Mouse (Mus musculus) neural tube, embryonic 12.5 days (tissue): ENCODE data around the gene Lypd6. TPM values are rescaled to one million over a fixed set of nuclear protein-coding genes. Genes with fewer than 3 reads are reported as not detected.

Experiments used
- ATAC-seq: fragments of 200-750 bp; cut with Nextera tagmentation; 2 replicates; pipeline ENCODE4 v1.8.0; 2017; ENCODE audit warnings: low read depth, mild to moderate bottlenecking, moderate TSS enrichment, moderate library complexity; ENCODE audit not compliant: low FRiP score
- H3K27ac ChIP-seq: fragments of 300-500 bp; sonication (generic); 2 replicates; pipeline ENCODE4 v1.5.1; 2016
- H3K27me3 ChIP-seq: fragments of 300-500 bp; sonication (generic); replicated peaks from 2 replicates; pipeline ENCODE4 v1.6.1; 2016; ENCODE audit warnings: mild to moderate bottlenecking
- H3K36me3 ChIP-seq: fragments of 300-500 bp; sonication (generic); 2 replicates; pipeline ENCODE4 v1.6.1; 2016; ENCODE audit warnings: mild to moderate bottlenecking
- H3K4me1 ChIP-seq: fragments of 300-500 bp; sonication (generic); 2 replicates; pipeline ENCODE4 v1.6.1; 2016
- H3K4me2 ChIP-seq: fragments of 300-500 bp; sonication (generic); replicated peaks from 2 replicates; pipeline ENCODE4 v1.6.1; 2016; ENCODE audit warnings: mild to moderate bottlenecking
- H3K4me3 ChIP-seq: fragments of 300-500 bp; sonication (generic); 2 replicates; pipeline ENCODE4 v1.5.1; 2016
- H3K9ac ChIP-seq: fragments of 300-500 bp; sonication (generic); 2 replicates; pipeline ENCODE4 v1.6.1; 2016; ENCODE audit warnings: mild to moderate bottlenecking
- H3K9me3 ChIP-seq: fragments of 300-500 bp; sonication (generic); 2 replicates; pipeline ENCODE4 v1.6.1; 2016; ENCODE audit warnings: mild to moderate bottlenecking
- WGBS: fragments of 180-500 bp; shearing (Covaris S2); methylation state at CpG from one replicate; pipeline ENCODE4 v1.1.7; 2016; 5-methylcytosine and 5-hydroxymethylcytosine counted together
- polyA plus RNA-seq: library from polyadenylated mRNA; unstranded; fragments of >200 nt; fragmentation: Nextera tagmentation; extraction: Ambion mirVana; gene quantifications from 2 replicates; pipeline ENCODE4 v1.2.1, GENCODE M21; 2016

Gene Lypd6
- polyA plus RNA-seq, 1 experiment from 2014 or later: 4.3 TPM

- H3K9me3 ChIP-seq: no peaks in the 10 kb centered on the region
- H3K9ac ChIP-seq: no peak overlapping the region
- no peak overlapping the region for H3K27ac ChIP-seq
- 87% methylated on average over 4 of the region's 4 CpGs for WGBS
- no peak overlapping the region for H3K4me3 ChIP-seq
- H3K36me3 ChIP-seq: no peaks in the 10 kb centered on the region
- no peak for ATAC-seq
- H3K27me3 ChIP-seq: no peaks in the 10 kb centered on the region
- no peak overlapping the region for H3K4me2 ChIP-seq
- H3K4me1 ChIP-seq: peaks cover 3% of the 10 kb centered on the region; the same call in 1 of the 2 replicates
These were observed 5.9 kb downstream of the Lypd6 start for GRCm38 (mm10) chr2:50072158-50072557.

- no peaks in the 10 kb centered on the region for H3K4me1 ChIP-seq
- H3K27me3 ChIP-seq: no peaks in the 10 kb centered on the region
- no peaks in the 10 kb centered on the region for H3K36me3 ChIP-seq
- no peak overlapping the region for H3K4me3 ChIP-seq
- no peak for ATAC-seq
- H3K4me2 ChIP-seq: no peak overlapping the region
- H3K9ac ChIP-seq: no peak overlapping the region
- H3K27ac ChIP-seq: no peak overlapping the region
- H3K9me3 ChIP-seq: no peaks in the 10 kb centered on the region
- WGBS: 71% methylated on average over 3 of the region's 3 CpGs
These were observed 18.5 kb downstream of the Lypd6 start for GRCm38 (mm10) chr2:50084746-50085145.

- no peak overlapping the region for H3K4me2 ChIP-seq
- no peak overlapping the region for H3K27ac ChIP-seq
- no peak for ATAC-seq
- no peak overlapping the region for H3K4me3 ChIP-seq
- no peaks in the 10 kb centered on the region for H3K27me3 ChIP-seq
- H3K36me3 ChIP-seq: no peaks in the 10 kb centered on the region
- no peaks in the 10 kb centered on the region for H3K9me3 ChIP-seq
- no peaks in the 10 kb centered on the region for H3K4me1 ChIP-seq
- WGBS: 75% methylated on average over 3 of the region's 3 CpGs
- no peak overlapping the region for H3K9ac ChIP-seq
These were observed 21.5 kb downstream of the Lypd6 start for GRCm38 (mm10) chr2:50087761-50088160.

GRCm38 (mm10) chr2:50096336-50096735 lies 30.1 kb downstream of the Lypd6 start:
- WGBS: 84% methylated on average over 3 of the region's 3 CpGs
- Histone ChIP-seq H3K4me2 (no peak overlapping the region), H3K9ac (no peak overlapping the region), H3K4me3 (no peak overlapping the region), H3K9me3 (no peaks in the 10 kb centered on the region), H3K27ac (no peak overlapping the region), H3K4me1 (peaks cover 16% of the 10 kb centered on the region), H3K36me3 (no peaks in the 10 kb centered on the region), H3K27me3 (no peaks in the 10 kb centered on the region)
- ATAC-seq: no peak

GRCm38 (mm10) chr2:50100364-50101151 lies 34.3 kb downstream of the Lypd6 start:
- Histone ChIP-seq H3K4me2 (peak overlapping the region; percentile 14; the same call in 1 of the 2 replicates), H3K4me3 (no peak overlapping the region), H3K4me1 (peaks cover 18% of the 10 kb centered on the region), H3K9me3 (no peaks in the 10 kb centered on the region), H3K36me3 (no peaks in the 10 kb centered on the region), H3K27me3 (no peaks in the 10 kb centered on the region), H3K9ac (no peak overlapping the region), H3K27ac (no peak overlapping the region)
- ATAC-seq: peak; percentile 75
- WGBS: 9% methylated on average over 9 of the region's 9 CpGs

GRCm38 (mm10) chr2:50101152-50101450 lies 34.9 kb downstream of the Lypd6 start:
- peak; percentile 21; the same call in 1 of the 2 replicates for ATAC-seq
- no peak overlapping the region for H3K27ac ChIP-seq

GRCm38 (mm10) chr2:50103850-50104503 lies 37.7 kb downstream of the Lypd6 start:
- Histone ChIP-seq H3K9ac (no peak overlapping the region), H3K4me3 (no peak overlapping the region), H3K36me3 (no peaks in the 10 kb centered on the region), H3K4me2 (no peak overlapping the region), H3K4me1 (peaks cover 15% of the 10 kb centered on the region), H3K9me3 (no peaks in the 10 kb centered on the region), H3K27ac (no peak overlapping the region), H3K27me3 (no peaks in the 10 kb centered on the region)
- no peak for ATAC-seq
- WGBS: 70% methylated on average over 7 of the region's 7 CpGs

More at GRCm38 (mm10) chr2:50101152-50101450, 34.9 kb downstream of the Lypd6 start:
- H3K9ac ChIP-seq: no peak overlapping the region
- peak overlapping the region; percentile 14; the same call in 1 of the 2 replicates for H3K4me2 ChIP-seq
- peaks cover 18% of the 10 kb centered on the region for H3K4me1 ChIP-seq
- no peak overlapping the region for H3K4me3 ChIP-seq
- H3K9me3 ChIP-seq: no peaks in the 10 kb centered on the region
- no peaks in the 10 kb centered on the region for H3K36me3 ChIP-seq
- 82% methylated on average over 1 of the region's 1 CpGs for WGBS
- no peaks in the 10 kb centered on the region for H3K27me3 ChIP-seq

GRCm38 (mm10) chr2:50105590-50105989 lies 39.4 kb downstream of the Lypd6 start:
- Histone ChIP-seq H3K9ac (no peak overlapping the region), H3K4me2 (no peak overlapping the region), H3K9me3 (no peaks in the 10 kb centered on the region), H3K4me3 (no peak overlapping the region), H3K4me1 (peaks cover 17% of the 10 kb centered on the region), H3K36me3 (no peaks in the 10 kb centered on the region), H3K27ac (no peak overlapping the region), H3K27me3 (no peaks in the 10 kb centered on the region)
- ATAC-seq: no peak
- WGBS: 78% methylated on average over 3 of the region's 3 CpGs

- no peak overlapping the region for H3K4me2 ChIP-seq
- H3K9ac ChIP-seq: no peak overlapping the region
- peaks cover 16% of the 10 kb centered on the region for H3K4me1 ChIP-seq
- H3K27ac ChIP-seq: no peak overlapping the region
- no peak for ATAC-seq
- H3K27me3 ChIP-seq: no peaks in the 10 kb centered on the region
- WGBS: 80% methylated on average over 3 of the region's 3 CpGs
- H3K9me3 ChIP-seq: no peaks in the 10 kb centered on the region
- H3K4me3 ChIP-seq: no peak overlapping the region
- H3K36me3 ChIP-seq: no peaks in the 10 kb centered on the region
These were observed 39.8 kb downstream of the Lypd6 start for GRCm38 (mm10) chr2:50105992-50106391.

GRCm38 (mm10) chr2:50106879-50107278 lies 40.6 kb downstream of the Lypd6 start:
- 79% methylated on average over 3 of the region's 3 CpGs for WGBS
- peaks cover 17% of the 10 kb centered on the region; the same call in 1 of the 2 replicates for H3K4me1 ChIP-seq
- H3K36me3 ChIP-seq: no peaks in the 10 kb centered on the region
- no peaks in the 10 kb centered on the region for H3K27me3 ChIP-seq
- no peaks in the 10 kb centered on the region for H3K9me3 ChIP-seq
- H3K27ac ChIP-seq: no peak overlapping the region
- no peak overlapping the region for H3K4me2 ChIP-seq
- no peak overlapping the region for H3K4me3 ChIP-seq
- H3K9ac ChIP-seq: no peak overlapping the region
- no peak for ATAC-seq

- peaks cover 17% of the 10 kb centered on the region; the same call in 1 of the 2 replicates for H3K4me1 ChIP-seq
- no peak overlapping the region for H3K27ac ChIP-seq
- H3K9me3 ChIP-seq: no peaks in the 10 kb centered on the region
- H3K4me3 ChIP-seq: no peak overlapping the region
- ATAC-seq: no peak
- no peaks in the 10 kb centered on the region for H3K36me3 ChIP-seq
- H3K9ac ChIP-seq: no peak overlapping the region
- H3K4me2 ChIP-seq: no peak overlapping the region
- H3K27me3 ChIP-seq: no peaks in the 10 kb centered on the region
- 59% methylated on average over 10 of the region's 10 CpGs for WGBS
These were observed 43.9 kb downstream of the Lypd6 start for GRCm38 (mm10) chr2:50110167-50110566.

GRCm38 (mm10) chr2:50111169-50111568 lies 44.9 kb downstream of the Lypd6 start:
- H3K4me2 ChIP-seq: no peak overlapping the region
- H3K27ac ChIP-seq: no peak overlapping the region
- WGBS: 50% methylated on average over 3 of the region's 3 CpGs
- ATAC-seq: peak; percentile 76
- H3K9me3 ChIP-seq: no peaks in the 10 kb centered on the region
- H3K27me3 ChIP-seq: no peaks in the 10 kb centered on the region
- H3K36me3 ChIP-seq: no peaks in the 10 kb centered on the region
- peaks cover 17% of the 10 kb centered on the region; the same call in 1 of the 2 replicates for H3K4me1 ChIP-seq
- no peak overlapping the region for H3K4me3 ChIP-seq
- no peak overlapping the region for H3K9ac ChIP-seq
